Mouse (Mus musculus) heart, adult 2 months (tissue): Measurements from ENCODE around the gene Mcm8.

ENCODE experiments used
- CTCF ChIP-seq: fragments of 200-600 bp; IDR thresholded peaks from 2 replicates; pipeline ENCODE4 v1.8.1; 2022; ENCODE audit warnings: antibody characterized with exemption, mild to moderate bottlenecking, moderate library complexity
- POLR2A ChIP-seq: fragments of 200-500 bp; IDR thresholded peaks from 2 replicates; pipeline ENCODE4 v1.6.1; 2011; ENCODE audit warnings: mild to moderate bottlenecking, low read depth, low read length, control low read depth; ENCODE audit not compliant: insufficient read depth

DNA sequence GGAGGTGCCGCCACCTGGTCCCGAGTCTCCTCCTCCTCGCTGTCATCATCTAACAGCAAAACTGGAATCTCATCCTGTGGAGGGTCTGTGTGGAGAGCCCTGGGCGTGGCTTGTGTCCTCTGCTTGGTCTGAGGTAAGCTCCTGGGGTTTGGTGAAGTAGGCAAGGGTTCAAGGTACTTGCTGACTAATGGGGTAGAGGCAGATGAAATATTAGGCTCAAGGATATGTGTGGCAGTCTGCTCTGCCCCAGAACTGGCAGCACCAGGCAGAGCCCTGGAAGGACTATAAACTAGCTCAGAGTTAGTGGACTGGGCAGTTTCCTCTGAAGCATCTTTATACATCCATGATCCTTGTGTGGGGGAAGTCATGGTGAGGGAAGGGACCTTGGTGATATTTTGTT lies 54.3 kb downstream of the Mcm8 start:
- TF ChIP-seq POLR2A = no peak
- no peak for TF ChIP-seq CTCF
